Mouse (Mus musculus): ENCODE data around the gene Ubl3. TPM values are rescaled to one million over a fixed set of nuclear protein-coding genes. Genes with fewer than 3 reads are reported as not detected.

Ubl3 gene
- total RNA-seq, 2 experiments from 2014 or later: 79.5 to 82.3 TPM

DNA sequence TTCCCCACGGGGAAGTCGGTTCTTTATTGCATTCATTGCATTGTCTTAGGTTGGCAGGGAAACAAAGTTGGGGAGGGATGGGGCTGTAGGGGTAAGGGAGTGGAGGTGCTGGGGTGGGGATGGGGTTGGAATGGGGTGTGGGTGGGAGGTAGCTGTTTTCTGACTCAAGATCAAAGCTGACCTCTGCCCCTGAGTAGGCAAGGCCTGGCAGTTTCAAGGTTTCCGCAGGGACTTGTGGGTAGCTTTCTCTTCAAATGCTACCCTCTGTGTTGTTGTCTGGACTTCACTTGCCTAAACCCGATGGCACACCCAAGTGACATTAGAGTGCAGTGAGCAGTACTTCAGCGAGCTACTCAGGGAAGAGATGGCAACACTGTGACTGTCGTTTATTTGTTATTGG lies 13.0 kb upstream of the Ubl3 start:
- intact Hi-C loops (cut with DNase I; ENCODE audit: low total_unique reads): no loop called here

DNA sequence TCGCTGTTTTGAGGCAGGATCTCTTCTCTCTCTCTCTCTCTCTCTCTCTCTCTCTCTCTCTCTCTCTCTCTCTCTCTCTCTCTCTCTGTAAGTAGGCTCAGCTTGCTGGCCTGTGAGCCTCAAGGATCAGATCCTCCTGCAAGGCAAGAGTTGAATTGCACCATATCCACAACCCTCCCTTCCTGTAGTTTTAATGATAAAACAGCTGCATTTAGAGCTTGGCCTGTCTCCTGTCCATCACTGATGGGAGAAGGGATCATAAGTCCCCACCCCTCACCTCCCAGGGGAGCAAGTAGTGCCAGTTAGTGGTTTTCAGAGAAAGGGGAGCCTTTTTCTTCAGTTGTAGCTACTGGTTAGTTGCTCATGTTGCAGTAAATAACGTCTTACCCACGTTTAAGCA lies 11.5 kb upstream of the Ubl3 start:
- DNase-seq: no peak
- intact Hi-C loops (cut with DNase I; ENCODE audit: low total_unique reads): no loop called here

More for the DNA sequence above, 13.0 kb upstream of the Ubl3 start:
- DNase-seq: no peak

GRCm38 (mm10) chr5:148563281-148563680 lies 10.7 kb upstream of the Ubl3 start:
- intact Hi-C loops (cut with DNase I; ENCODE audit: low total_unique reads): no loop called here
- DNase-seq: no peak

DNA sequence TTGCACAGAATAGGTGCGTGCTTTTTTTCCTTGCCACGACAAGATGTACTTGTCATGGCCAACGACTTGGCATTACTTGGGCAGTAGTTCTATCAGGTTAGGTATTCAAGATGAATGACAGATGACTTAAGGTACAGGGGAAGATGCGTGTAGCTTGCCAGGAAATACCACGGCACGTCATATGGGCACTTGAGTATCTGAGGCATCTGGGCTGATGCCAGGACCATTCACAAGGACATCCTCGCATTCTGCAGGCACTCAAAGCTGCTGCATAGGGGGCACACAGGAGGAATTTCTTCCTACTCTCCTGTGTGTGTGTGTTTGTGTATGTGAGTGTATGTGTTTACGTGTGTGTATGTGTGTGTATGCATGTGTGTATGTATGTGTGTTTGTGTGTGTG lies 9.6 kb upstream of the Ubl3 start:
- intact Hi-C loops (cut with DNase I; ENCODE audit: low total_unique reads): no loop called here
- DNase-seq: no peak

DNA sequence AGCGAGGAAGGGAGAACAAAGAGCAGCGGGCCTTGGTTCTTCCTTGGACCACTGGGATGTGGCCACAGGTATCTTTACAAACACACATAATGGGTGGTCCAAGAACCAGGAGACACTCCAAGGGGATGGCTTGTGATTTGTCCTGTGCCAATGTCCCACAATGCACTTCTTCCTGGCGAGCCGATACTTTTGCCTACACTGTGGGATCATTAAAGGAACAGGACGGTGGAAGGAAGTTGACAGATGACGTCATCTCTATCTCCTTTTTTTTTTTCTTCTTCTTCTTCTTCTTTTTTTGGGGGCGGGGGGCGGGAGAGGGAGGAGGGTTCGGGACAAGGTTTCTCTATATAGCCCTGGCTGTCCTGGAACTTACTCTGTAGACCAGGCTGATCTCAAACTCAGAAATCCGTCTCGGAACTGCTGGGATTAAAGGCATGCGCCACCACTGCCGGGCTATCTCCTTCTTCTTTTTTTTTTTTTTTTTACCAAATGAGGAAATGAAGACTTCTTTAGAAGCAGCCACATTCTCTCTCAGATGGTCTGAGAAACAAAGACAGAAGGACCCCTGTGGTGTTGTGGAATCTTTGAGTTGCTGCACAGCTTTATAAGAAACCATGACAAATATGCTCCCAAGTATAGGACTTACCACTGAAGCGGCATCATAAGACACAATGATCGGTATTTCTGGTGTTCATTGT lies 6.8 kb upstream of the Ubl3 start:
- intact Hi-C loops (cut with DNase I; ENCODE audit: low total_unique reads): loop anchor here (10.0 kb wide), 1 partner anchor 235 kb away; no protein-coding TSS in a partner anchor
- DNase-seq: no peak

GRCm38 (mm10) chr5:148558472-148558871 lies 5.9 kb upstream of the Ubl3 start:
- no peak for DNase-seq
- intact Hi-C loops (cut with DNase I; ENCODE audit: low total_unique reads): loop anchor here (10.0 kb wide), 1 partner anchor 236 kb away; no protein-coding TSS in a partner anchor

DNA sequence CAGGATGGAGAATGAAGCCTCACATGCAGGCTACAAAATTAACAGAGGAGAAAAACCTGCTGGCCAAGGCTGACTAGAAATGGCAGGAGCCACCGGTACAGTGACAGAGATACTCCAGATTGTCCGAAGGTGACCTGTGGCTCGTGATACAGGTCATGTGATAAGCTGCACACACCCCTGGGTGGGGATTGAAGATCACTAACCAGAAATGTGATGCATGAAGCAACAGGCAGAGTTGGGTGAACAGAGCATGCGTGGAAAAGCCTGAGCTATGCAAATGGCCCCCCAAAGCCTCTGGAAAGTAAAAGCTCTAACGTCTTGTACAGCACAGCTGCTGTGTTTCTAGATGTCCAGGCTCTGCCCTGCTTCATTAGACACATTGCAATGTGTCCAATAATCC lies 3.9 kb upstream of the Ubl3 start:
- no peak for DNase-seq
- intact Hi-C loops (cut with DNase I; ENCODE audit: low total_unique reads): loop anchor here (10.0 kb wide), 1 partner anchor 238 kb away; no protein-coding TSS in a partner anchor

DNA sequence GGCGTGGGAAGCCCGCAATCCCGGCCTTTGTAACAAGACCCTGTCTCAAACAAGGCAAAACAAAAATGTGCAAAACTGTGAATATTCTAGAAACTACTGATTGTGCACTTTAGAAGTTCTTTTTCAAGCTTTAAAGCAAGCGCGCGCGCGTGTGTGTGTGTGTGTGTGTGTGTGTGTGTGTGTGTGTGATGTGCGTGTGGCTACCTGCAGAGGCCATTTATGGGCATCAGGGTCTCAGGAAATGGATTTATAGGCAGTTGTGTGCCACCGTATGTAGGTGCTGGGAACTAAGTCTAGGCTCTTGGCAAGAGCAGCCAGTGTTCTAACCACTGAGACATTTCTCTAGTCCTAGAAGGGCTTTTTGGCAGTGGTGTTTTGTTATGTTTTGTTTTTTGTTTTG lies 2.6 kb upstream of the Ubl3 start:
- intact Hi-C loops (cut with DNase I; ENCODE audit: low total_unique reads): loop anchor here (10.0 kb wide), 1 partner anchor 240 kb away; no protein-coding TSS in a partner anchor
- DNase-seq: no peak

- no peak for DNase-seq
- intact Hi-C loops (cut with DNase I; ENCODE audit: low total_unique reads): loop anchor here (10.0 kb wide), 1 partner anchor 240 kb away; no protein-coding TSS in a partner anchor
These were observed 2.1 kb upstream of the Ubl3 start for GRCm38 (mm10) chr5:148554701-148555100.

DNA sequence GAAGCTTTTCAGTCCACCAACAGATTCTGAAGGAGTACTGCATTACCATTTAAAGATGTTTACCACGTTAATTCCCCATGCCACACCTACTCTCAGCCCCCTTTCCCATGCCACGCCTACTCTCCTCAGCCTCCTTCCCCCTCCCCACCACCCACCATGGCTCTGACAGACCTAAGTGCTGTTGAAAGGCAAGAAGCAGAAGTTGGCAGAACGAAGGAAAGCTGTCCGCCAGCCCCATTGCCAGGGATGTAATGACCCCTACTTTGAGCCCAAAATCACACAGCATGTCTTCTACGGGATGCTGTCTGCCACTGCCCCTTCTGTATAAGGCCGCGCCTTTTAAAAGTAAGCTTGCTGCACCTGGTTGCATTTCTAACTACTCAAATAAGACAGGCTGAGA lies 1.7 kb upstream of the Ubl3 start:
- intact Hi-C loops (cut with DNase I; ENCODE audit: low total_unique reads): loop anchor here (10.0 kb wide), 1 partner anchor 241 kb away; no protein-coding TSS in a partner anchor
- no peak for DNase-seq

DNA sequence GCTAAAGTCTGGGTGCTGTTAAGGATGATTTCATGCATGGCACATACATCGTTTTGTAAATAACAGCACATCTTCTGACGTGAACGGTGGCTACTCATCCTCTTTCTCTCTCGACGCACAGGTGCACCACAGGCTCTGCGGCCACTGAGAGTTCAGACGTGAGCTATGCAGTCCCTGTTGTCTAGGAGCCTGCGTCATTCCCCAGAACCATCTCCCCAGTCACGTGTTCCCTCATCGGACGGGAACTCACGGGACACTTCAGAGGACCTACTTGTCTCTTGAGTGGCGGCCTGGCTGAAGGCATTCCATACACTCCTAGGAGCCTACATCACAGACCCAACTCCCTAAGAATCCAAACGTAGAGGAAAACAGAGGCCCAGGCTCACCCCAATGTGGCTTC lies 1.1 kb upstream of the Ubl3 start:
- no peak for DNase-seq
- intact Hi-C loops (cut with DNase I; ENCODE audit: low total_unique reads): loop anchor here (10.0 kb wide), 1 partner anchor 241 kb away; no protein-coding TSS in a partner anchor

- DNase-seq: no peak
- intact Hi-C loops (cut with DNase I; ENCODE audit: low total_unique reads): loop anchor here (10.0 kb wide), 1 partner anchor 243 kb away; no protein-coding TSS in a partner anchor
These were observed 839 bp downstream of the Ubl3 start for GRCm38 (mm10) chr5:148551764-148552136.

DNA sequence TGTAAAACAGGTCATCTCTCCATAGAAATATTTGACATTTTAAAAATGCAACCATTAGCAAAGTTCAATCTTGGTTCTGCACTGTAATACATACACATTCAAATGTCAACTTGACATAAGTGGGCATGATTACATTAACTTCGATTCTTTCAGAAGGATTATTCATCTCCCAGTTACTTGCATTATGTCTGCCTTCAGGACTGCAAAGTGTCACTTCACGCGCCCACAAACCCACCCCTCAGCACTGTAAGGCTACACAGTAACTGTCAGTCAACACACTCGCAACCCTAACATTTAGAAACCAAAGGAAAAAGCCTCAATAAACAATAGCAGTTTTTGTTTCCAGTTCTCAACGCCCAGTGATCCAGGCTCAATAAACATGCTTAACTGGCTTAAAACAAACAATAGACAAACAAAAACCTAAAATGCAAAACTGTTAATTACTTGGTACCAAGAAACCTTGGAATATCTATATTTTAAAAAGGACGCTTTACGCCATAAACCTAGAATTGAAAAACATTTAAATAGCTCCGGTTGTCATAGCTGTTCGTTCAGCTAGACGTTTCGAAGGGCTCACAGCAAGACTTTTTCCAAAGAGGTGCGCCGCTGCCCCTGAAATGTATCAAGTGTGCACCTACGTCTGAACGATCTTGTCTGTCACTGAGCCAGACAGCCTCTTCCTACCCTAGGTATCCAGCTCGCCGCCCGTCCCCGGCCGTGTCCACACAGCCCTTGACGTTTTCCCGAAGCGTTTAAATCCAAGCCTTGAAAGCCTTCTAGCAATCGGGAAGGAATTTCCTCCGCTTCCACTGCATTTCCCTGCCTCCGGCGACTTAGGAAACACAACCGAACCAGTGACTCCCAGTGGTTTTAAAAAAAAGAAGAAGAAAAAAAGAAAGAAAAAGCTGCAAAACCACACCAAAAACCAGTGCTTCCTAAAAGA lies 1.5 kb downstream of the Ubl3 start:
- intact Hi-C loops (cut with DNase I; ENCODE audit: low total_unique reads): loop anchor here (10.0 kb wide), 1 partner anchor 244 kb away; no protein-coding TSS in a partner anchor

GRCm38 (mm10) chr5:148550393-148550792 lies 2.2 kb downstream of the Ubl3 start:
- intact Hi-C loops (cut with DNase I; ENCODE audit: low total_unique reads): loop anchor here (10.0 kb wide), 1 partner anchor 244 kb away; no protein-coding TSS in a partner anchor
- no peak for DNase-seq

More for the DNA sequence above, 1.5 kb downstream of the Ubl3 start:
- peak; percentile 27 for DNase-seq

GRCm38 (mm10) chr5:148549307-148549706 lies 3.3 kb downstream of the Ubl3 start:
- no peak for DNase-seq
- intact Hi-C loops (cut with DNase I; ENCODE audit: low total_unique reads): no loop called here

DNA sequence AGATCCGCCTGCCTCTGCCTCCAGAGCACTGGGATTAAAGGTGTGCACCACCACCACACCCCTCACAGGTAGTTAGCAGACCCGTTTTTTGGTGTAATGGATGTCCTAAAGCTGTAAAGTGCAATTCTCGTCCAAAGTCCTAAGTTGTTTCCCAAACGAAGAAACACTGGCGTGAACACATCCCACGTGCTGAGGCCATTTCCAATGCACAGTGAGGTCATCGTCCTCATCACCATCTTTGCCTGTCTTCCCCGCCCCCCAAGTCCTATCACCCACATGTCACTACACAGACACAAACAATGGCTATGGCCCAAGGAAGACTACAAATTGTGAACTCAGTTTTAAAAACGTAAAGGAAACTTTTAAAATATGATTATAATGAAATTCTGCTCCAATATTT lies 4.0 kb downstream of the Ubl3 start:
- no peak for DNase-seq
- intact Hi-C loops (cut with DNase I; ENCODE audit: low total_unique reads): no loop called here

- intact Hi-C loops (cut with DNase I; ENCODE audit: low total_unique reads): no loop called here
- no peak for DNase-seq
These were observed 4.6 kb downstream of the Ubl3 start for GRCm38 (mm10) chr5:148547870-148548456.

DNA sequence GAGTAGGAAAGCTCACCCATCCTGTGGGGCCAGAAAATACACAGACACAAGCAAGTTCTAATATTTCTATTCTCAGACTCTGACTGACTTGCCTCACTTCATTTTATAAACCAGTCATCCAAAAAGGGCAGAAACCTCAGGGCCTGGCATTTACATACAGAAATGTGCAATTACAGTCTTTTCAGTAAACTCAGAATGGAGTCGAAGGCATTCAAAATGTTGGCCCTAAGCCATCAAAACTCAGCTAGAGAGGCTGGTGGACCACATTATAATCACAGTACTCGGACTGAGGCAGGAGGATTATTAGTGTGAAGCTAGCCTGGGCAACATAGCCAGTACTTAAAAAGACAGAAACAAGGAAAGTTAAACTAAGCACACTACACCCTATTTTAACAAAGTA lies 5.6 kb downstream of the Ubl3 start:
- intact Hi-C loops (cut with DNase I; ENCODE audit: low total_unique reads): no loop called here
- DNase-seq: no peak

GRCm38 (mm10) chr5:148544733-148545132 lies 7.9 kb downstream of the Ubl3 start:
- DNase-seq: no peak
- intact Hi-C loops (cut with DNase I; ENCODE audit: low total_unique reads): no loop called here

DNA sequence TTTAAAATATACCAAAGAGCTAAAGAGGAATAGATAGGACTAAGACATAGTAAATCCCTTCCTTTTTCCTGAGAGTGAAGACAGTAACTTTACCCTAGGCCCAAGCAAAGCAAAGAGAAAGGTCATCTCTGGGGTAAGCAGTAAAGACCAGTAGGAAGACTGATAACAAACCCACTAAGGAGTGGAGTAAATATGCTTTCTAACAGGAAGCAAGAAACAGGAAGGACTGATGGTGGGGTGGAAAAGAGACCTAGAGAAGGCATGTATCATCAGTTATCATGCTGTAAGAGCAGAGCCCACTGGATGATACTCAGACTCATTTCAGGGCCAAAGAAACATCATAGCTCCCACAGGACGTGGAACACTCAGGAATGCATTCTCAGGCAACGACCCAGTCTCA lies 10.4 kb downstream of the Ubl3 start:
- intact Hi-C loops (cut with DNase I; ENCODE audit: low total_unique reads): no loop called here

More for the DNA sequence above, 10.4 kb downstream of the Ubl3 start:
- no peak for DNase-seq

Measured in gastrocnemius, postnatal 14 days (tissue).